Mouse (Mus musculus): ENCODE data around the gene Faxc.

The Faxc gene

DNA sequence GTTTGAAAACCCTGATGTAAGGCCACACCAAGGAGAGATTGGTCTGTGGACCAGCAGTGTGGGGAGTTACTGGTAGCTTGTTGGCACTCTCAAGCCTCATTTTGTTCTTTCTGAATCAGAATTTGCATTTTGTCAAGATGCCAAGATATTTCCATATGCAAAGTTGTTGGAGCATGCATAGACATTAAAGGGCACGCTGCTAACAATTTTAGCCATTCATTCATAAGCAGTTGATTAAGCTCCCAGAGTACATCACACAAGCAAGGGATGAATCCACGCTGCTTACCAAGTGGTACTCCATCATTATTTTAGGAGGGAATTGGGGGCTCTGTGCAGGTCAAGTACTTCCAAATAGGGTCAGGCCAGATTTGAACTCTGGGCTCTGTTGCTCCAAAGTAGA lies 98.8 kb downstream of the Faxc start:
- DNase-seq (ENCODE audit: low read depth) = no peak

Measured in 416B (cell line).